Mouse (Mus musculus) liver, adult 2 months (tissue): ENCODE measurements at regions not wholly inside any gene's neighbourhood (a gene's known extent, or its start where the extent isn't known, plus 50 kb on each side); places are given as distances from the start of the nearest gene placed in this dataset.

Experiments used
- DNase-seq: peaks from one replicate; pipeline ENCODE4 v3.0.0-alpha.2; 2011; ENCODE audit warnings: low read depth, low spot score; ENCODE audit errors: extremely low read depth
- H3K27ac ChIP-seq: fragments of 200-500 bp; replicated peaks from 2 replicates; pipeline ENCODE4 v1.5.1; 2012; ENCODE audit warnings: low read depth, mild to moderate bottlenecking, control low read depth, inconsistent platforms, low read length; ENCODE audit not compliant: insufficient read depth
- H3K27me3 ChIP-seq: fragments of 200-500 bp; 2 replicates; pipeline ENCODE4 v1.6.1; 2012; ENCODE audit warnings: mild to moderate bottlenecking, moderate library complexity, low read length, inconsistent platforms; ENCODE audit not compliant: control insufficient read depth, insufficient read depth
- H3K36me3 ChIP-seq: fragments of 200-500 bp; 2 replicates; pipeline ENCODE4 v1.6.1; 2012; ENCODE audit warnings: low read length, inconsistent platforms; ENCODE audit not compliant: control insufficient read depth, insufficient read depth
- H3K4me1 ChIP-seq: fragments of 200-500 bp; 2 replicates; pipeline ENCODE4 v1.6.1; 2011; ENCODE audit warnings: low read length; ENCODE audit not compliant: control insufficient read depth, insufficient read depth
- H3K4me3 ChIP-seq: fragments of 200-500 bp; 2 replicates; pipeline ENCODE4 v1.5.1; 2011; ENCODE audit warnings: low read depth, mild to moderate bottlenecking, control low read depth, low read length, moderate library complexity; ENCODE audit not compliant: insufficient read depth
- H3K79me2 ChIP-seq: fragments of 200-500 bp; 2 replicates; pipeline ENCODE4 v1.6.1; 2012; ENCODE audit warnings: inconsistent platforms, mild to moderate bottlenecking, low read length, moderate library complexity; ENCODE audit not compliant: control insufficient read depth, insufficient read depth
- H3K9ac ChIP-seq: fragments of 200-500 bp; 2 replicates; pipeline ENCODE4 v1.6.1; 2012; ENCODE audit warnings: low read depth, mild to moderate bottlenecking, control low read depth, inconsistent platforms, low read length
- CTCF ChIP-seq: fragments of 200-500 bp; IDR thresholded peaks from 2 replicates; pipeline ENCODE4 v1.5.1; 2011; ENCODE audit warnings: low read depth, low read length, control low read depth
- POLR2A ChIP-seq: fragments of 200-500 bp; IDR thresholded peaks from 2 replicates; pipeline ENCODE4 v1.6.1; 2011; ENCODE audit warnings: low read length, control low read depth; ENCODE audit not compliant: insufficient read depth; ENCODE audit errors: extremely low read depth
- WGBS: fragments of 180-500 bp; shearing (Covaris S2); methylation state at CpG from one replicate; pipeline ENCODE4 v1.1.7; 2018; 5-methylcytosine and 5-hydroxymethylcytosine counted together

DNA sequence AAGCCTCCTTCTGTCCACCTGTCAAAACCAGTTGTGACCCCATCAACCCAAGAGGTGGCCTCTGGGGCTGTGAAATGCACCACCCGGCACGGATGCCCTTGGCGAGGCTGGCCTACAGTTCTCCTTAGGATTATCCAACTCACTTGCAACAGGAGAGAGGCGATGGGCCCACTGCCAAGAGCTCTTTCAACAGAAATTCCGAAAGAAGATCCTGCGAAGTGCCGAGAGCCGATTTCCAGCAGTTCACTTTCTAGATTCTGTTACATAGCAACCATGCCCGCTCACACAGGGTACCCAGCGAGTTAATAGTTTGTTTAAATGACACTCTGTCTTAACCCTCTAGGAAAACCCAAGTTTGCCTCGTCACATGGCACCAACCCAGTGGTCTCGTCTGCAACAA is 234.8 kb upstream of the Kazn start:
- no peaks in the 10 kb centered on the region for H3K79me2 ChIP-seq
- no peak overlapping the region for H3K27ac ChIP-seq
- no peak overlapping the region for H3K9ac ChIP-seq
- TF ChIP-seq POLR2A (no peak), CTCF (no peak)
- whole genome bisulfite sequencing = 75% methylated on average over 12 of the region's 12 CpGs
- H3K4me1 ChIP-seq = no peaks in the 10 kb centered on the region
- no peaks in the 10 kb centered on the region for H3K27me3 ChIP-seq
- no peak for DNase-seq
- no peak overlapping the region for H3K4me3 ChIP-seq
- no peaks in the 10 kb centered on the region for H3K36me3 ChIP-seq

DNA sequence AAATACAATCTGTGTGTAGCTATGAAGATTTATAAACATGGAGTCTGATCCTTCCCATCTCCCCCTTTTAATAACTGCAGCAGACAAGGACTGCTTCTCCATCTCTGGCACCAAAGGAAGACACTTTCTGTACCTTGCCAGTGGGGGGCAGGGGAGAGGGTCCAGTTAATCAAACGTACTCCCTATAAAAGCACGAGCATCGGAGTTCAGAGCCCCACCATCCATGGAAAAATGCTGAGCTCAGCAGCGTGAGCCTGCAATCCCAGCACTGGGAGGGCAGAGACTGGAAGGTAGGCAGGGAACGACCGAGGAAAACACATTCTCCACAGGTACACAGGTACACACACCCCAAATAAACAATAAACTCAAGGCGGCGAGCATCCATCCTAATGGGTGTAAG is 234.1 kb upstream of the Kazn start:
- no peaks in the 10 kb centered on the region for H3K4me1 ChIP-seq
- H3K79me2 ChIP-seq = no peaks in the 10 kb centered on the region
- TF ChIP-seq CTCF = no peak
- TF ChIP-seq POLR2A = no peak
- H3K27me3 ChIP-seq = no peaks in the 10 kb centered on the region
- H3K36me3 ChIP-seq = no peaks in the 10 kb centered on the region
- H3K4me3 ChIP-seq = no peak overlapping the region
- H3K27ac ChIP-seq = no peak overlapping the region
- WGBS = 76% methylated on average over 8 of the region's 8 CpGs
- DNase-seq = no peak
- no peak overlapping the region for H3K9ac ChIP-seq

DNA sequence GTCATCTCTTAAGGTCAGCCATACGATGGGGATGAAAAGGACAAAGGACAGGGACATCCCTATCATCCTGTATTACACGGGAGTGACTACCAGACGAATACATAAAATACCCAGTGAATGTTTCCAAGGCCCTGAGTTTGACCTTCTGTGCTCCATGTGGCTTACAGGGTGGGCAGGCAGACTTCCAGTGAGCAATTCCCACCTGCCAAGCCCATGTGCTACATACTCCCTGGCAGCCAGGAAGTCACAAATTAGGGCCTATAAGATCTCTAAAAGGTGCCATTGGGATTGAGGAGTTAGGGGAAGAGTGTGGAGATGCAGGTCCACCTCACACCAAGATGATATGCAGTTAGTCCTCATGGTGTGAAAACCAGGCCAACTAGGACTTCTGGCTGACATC is 233.1 kb upstream of the Kazn start:
- Histone ChIP-seq H3K4me3 (no peak overlapping the region), H3K79me2 (no peaks in the 10 kb centered on the region), H3K9ac (no peak overlapping the region), H3K27me3 (no peaks in the 10 kb centered on the region), H3K36me3 (no peaks in the 10 kb centered on the region), H3K27ac (no peak overlapping the region), H3K4me1 (no peaks in the 10 kb centered on the region)
- 88% methylated on average over 3 of the region's 3 CpGs for WGBS
- TF ChIP-seq CTCF = no peak
- no peak for TF ChIP-seq POLR2A
- no peak for DNase-seq

DNA sequence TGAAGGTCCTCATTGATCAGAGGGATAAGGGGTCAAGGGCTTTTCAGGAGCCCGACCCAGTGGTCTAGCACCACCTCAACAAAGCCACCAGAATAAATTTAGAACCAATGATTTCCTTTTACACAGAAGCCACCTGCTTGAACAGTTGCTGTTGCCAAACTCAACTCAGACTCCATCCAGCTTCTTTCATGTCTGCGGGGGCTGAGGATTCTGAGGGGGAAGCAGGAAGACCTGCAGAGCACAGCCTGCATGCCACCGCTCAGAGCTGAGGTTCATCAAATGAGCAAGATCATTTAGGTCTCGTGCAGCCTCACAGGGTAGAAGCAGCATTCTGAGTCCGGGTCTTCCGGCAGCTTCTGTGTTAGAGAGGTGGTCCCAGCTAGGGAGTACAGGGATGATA is 231.6 kb upstream of the Kazn start:
- TF ChIP-seq CTCF = no peak
- TF ChIP-seq POLR2A = no peak
- H3K27ac ChIP-seq = no peak overlapping the region
- DNase-seq = no peak

GRCm38 (mm10) chr4:142467920-142468319 is 228.7 kb upstream of the Kazn start:
- H3K36me3 ChIP-seq = no peaks in the 10 kb centered on the region
- H3K9ac ChIP-seq = no peak overlapping the region
- H3K27me3 ChIP-seq = no peaks in the 10 kb centered on the region
- H3K4me3 ChIP-seq = no peak overlapping the region
- TF ChIP-seq POLR2A = no peak
- TF ChIP-seq CTCF = no peak
- 74% methylated on average over 6 of the region's 6 CpGs for WGBS
- H3K27ac ChIP-seq = no peak overlapping the region
- DNase-seq = no peak
- H3K4me1 ChIP-seq = no peaks in the 10 kb centered on the region
- H3K79me2 ChIP-seq = no peaks in the 10 kb centered on the region

More for the DNA sequence above, 231.6 kb upstream of the Kazn start:
- H3K4me3 ChIP-seq = no peak overlapping the region
- H3K36me3 ChIP-seq = no peaks in the 10 kb centered on the region
- H3K27me3 ChIP-seq = no peaks in the 10 kb centered on the region
- no peaks in the 10 kb centered on the region for H3K79me2 ChIP-seq
- H3K4me1 ChIP-seq = no peaks in the 10 kb centered on the region
- WGBS = 78% methylated on average over 6 of the region's 6 CpGs
- no peak overlapping the region for H3K9ac ChIP-seq

DNA sequence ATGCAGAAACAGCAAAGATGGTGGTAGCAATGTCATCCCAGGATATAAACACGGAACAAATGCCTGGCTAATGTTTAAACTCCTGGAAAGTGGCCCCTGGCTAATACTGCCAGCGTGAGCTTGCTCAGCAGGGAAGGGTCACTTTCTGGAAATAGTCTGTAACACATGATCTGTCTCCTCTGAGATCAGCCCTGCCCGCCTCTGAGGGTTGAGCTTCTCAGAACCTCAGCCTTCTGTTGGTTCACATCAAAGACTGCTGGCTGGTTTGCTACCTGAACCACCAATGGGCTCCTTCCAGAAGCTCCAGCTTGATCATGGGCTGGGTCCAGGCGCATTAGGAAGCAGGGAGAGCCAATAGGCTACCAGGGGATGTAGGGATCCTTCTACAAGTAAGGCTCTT is 226.0 kb upstream of the Kazn start:
- H3K79me2 ChIP-seq = no peaks in the 10 kb centered on the region
- no peak overlapping the region for H3K27ac ChIP-seq
- TF ChIP-seq CTCF (no peak), POLR2A (no peak)
- WGBS = 57% methylated on average over 4 of the region's 4 CpGs
- no peaks in the 10 kb centered on the region for H3K4me1 ChIP-seq
- H3K9ac ChIP-seq = no peak overlapping the region
- no peak overlapping the region for H3K4me3 ChIP-seq
- no peaks in the 10 kb centered on the region for H3K27me3 ChIP-seq
- no peaks in the 10 kb centered on the region for H3K36me3 ChIP-seq
- DNase-seq = no peak
